Mouse (Mus musculus): Measurements from ENCODE around the gene Akap7.

The Akap7 gene

GRCm38 (mm10) chr10:25296657-25297369 lies 10.9 kb downstream of the Akap7 start:
- peak; percentile 88 to 95 for DNase-seq

DNA sequence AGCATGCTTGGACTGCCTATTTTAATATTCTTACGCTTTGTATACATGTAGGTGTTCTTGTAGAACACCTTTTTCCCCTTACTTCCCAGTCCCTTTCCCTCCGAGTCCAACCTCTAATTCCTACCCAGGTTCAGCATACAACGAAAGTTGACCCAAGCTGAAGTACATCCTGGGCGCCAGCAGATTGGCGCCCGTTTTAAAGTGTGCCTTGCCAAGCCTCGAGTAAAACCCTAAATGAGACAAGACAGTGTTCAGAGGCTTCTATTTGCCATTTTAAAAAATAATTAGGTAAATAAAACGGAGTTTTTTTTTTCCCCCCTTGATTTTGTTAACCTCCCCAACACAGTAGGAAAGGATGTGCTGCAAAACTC lies 11.4 kb downstream of the Akap7 start:
- DNase-seq = no peak

- DNase-seq = no peak
Observed at GRCm38 (mm10) chr10:25295836-25296235, 11.8 kb downstream of the Akap7 start.

GRCm38 (mm10) chr10:25294999-25295398 lies 12.7 kb downstream of the Akap7 start:
- DNase-seq = no peak

DNA sequence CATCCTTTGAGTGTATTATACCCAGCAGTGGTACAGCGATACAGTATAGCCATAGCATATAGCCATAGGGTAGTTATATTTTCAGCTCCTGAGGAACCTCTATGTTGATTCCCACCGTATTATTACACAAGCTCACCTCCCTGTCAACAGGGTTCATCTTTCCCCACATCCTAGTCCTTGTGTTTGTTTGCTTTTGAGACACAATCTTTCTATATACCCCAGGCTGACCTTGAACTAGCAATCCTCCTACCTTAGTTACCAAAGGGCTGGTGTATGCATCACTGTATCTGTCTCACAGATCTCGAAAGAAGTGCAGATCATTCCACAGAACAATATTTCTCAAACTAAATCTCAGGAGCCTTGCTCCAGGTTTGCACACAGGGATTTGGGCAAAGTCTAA lies 13.9 kb downstream of the Akap7 start:
- DNase-seq = no peak

- peak; percentile 45 to 81 for DNase-seq
Observed at GRCm38 (mm10) chr10:25291053-25291452, 16.6 kb downstream of the Akap7 start.

GRCm38 (mm10) chr10:25285100-25285811 lies 22.4 kb downstream of the Akap7 start:
- peak; percentile 29 to 45 for DNase-seq

DNA sequence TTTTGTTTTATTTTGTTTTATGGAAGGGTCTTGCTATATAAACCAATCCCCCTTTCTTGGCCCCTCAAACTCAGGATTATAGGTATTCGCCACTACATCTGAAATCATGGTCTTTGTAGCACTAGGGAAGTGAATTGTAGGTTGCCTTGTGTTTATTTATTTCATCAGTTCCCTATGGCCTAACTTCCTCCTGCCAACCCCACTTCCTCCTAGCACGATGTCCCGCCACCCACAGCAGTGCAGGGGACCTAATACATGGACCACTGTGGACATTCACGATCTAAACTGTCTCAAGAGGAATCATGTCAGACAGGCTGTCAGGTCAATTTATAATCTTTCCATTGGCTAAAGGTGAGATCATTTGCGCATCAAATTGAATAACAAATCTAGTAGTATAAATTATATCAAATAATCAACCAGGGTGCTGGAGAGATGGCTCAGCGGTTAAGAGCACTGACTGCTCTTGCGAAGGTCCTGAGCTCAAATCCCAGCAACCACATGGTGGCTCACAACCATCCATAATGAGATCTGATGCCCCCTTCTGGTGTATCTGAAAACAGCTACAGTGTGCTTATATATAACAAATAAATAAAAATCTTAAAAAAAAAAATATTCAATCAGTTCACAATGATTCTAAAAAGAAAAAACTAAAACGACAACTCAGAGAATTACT lies 23.1 kb downstream of the Akap7 start:
- no peak for DNase-seq

- DNase-seq = no peak
Observed at GRCm38 (mm10) chr10:25283397-25283796, 24.3 kb downstream of the Akap7 start.

DNA sequence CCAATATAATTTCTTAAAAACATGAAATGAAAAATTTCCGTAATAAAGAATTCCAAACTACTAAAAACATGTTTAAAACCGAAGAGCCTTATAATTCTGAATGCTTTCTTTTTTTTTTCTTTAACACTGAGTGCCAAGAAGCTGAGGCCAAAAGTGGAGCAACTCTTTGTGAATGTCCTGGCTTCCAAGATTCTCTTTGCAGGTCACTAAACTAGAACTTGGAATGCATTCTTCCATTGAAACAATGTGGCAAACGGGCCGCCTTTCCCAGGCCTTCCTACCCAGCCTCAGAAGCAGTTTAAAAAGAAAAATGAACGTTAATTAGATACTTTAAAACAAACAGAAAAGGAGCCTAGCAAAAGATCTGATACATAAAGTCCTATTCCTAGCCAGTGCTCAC lies 27.5 kb downstream of the Akap7 start:
- no peak for DNase-seq

DNA sequence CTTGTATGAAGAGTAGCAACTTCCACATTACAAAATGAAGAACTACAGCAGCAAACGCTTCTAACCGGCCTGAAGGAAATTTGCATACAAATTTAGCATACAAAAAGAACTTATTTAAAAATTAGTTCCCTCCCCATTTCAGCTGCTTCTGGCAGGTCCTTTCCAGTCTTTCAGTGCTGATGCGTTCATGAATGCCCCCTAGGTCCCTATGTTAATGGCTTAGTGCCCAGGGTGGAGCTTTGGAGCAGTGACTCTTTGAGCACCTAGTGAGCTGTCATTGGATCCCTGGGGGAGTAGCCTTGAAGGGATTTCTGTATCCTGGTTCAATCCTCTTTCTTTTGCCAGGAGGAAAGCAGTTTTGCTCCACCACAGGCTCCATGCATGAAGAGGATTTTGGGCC lies 28.3 kb downstream of the Akap7 start:
- DNase-seq = no peak

- DNase-seq = no peak
Observed at GRCm38 (mm10) chr10:25275492-25275891, 32.2 kb downstream of the Akap7 start.

- no peak for DNase-seq
Observed at GRCm38 (mm10) chr10:25274621-25275330, 32.9 kb downstream of the Akap7 start.

GRCm38 (mm10) chr10:25273731-25274130 lies 33.9 kb downstream of the Akap7 start:
- DNase-seq = no peak

GRCm38 (mm10) chr10:25271756-25272155 lies 35.9 kb downstream of the Akap7 start:
- no peak for DNase-seq

- no peak for DNase-seq
Observed at GRCm38 (mm10) chr10:25271207-25271606, 36.5 kb downstream of the Akap7 start.

DNA sequence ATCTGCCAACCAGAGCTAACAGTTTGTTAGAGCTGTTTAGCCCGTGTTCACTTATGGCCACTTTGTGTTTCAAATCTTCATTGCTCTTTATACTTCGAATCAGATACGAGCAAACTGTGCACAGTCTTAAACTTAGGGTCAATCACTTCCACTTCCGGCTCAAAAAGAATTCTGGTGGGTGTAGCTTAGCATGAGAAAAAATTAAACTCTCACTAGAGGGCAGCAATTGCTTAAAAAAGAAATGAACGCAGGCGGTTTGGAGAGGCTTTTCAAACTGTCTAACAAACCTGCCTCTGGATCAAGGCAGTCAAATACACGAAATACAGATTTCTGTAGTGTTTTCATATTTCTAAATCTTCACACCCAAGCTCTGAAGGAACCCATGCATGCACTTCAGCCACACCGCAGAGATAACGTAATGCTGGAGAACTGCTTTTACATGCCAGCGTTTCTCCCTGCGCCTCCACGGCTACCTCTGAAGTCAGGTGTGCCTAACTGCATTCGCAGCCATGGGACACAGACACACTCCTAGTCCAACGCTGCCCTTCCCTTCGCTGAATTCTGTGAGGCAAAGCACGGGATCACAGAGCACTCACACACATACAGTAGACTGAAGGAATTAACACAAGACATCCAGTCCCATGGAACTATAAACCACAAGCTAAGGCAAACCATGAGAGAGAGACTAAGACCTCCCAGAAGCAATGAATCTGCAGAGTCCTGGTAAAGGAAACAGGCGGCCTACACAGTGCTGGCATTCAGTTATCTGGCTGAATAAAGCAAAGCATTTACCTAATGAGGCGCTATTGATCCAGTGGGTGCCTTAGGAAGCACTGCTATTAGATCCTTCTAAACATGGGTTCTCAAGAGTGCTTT lies 39.0 kb downstream of the Akap7 start:
- peak in 1 of 2 experiments; percentile 24 for DNase-seq

DNA sequence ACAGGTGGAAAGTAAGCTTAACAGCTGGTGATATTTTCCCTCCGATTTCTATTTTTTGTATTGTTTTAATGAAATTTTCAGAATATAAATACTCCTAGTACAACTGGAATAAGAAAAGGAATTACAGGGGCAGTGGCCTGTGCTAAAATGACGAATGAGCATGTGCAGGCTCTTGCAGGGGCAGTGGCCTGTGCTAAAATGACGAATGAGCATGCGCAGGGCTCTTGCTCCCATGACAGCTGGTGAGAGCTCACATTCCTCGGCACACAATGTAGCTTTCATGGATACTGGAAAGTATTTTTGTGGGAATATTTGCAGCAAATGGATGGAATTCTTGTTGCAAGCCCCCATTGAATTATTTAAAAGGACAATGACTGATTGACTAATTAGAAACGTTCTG lies 46.5 kb downstream of the Akap7 start:
- DNase-seq = no peak

- no peak for DNase-seq
Observed at GRCm38 (mm10) chr10:25260724-25261123, 46.9 kb downstream of the Akap7 start.

GRCm38 (mm10) chr10:25258171-25258570 lies 49.5 kb downstream of the Akap7 start:
- no peak for DNase-seq

DNA sequence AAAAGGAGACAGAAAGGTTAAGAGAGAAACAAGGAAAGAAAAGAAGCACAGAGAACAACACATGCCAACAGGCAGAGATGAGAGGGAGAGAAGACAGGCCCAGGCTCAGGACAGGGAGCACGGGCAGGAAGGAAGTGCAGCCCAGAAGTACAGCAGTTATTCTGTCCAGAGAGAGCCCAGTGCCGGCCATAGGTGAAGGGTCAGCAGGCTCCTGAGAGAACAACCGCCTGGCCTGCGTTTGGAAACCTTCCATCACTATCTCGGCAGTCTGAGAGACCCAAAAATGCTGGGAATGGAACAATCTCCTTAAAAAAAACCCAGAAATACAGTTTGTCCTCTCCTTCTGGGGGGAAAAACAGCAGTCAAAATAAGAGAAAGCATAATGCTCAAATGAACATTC lies 50.2 kb downstream of the Akap7 start:
- DNase-seq = peak; percentile 24 to 61

DNA sequence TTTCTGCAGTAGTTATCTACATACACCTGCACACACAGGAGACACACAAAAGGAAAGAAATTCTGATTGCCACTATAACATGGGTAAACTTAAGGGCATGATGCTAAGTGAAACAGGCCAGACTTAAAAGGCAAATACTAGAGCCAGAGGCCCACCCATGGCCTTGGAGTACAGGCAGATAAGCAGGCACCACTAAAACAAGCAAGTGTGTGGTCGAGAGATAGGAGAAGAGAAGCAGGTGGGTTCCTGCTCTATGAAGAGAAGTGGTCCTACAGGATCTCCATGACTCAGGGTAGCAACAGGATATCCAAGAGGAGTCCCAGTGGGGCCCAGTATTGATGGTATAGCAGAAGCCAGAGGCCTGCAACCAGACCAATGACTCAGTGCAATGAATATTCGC lies 54.2 kb downstream of the Akap7 start:
- no peak for DNase-seq

Data from kidney, postnatal 25 days (tissue).